Mouse (Mus musculus): Measurements from ENCODE around the gene Rtn1. TPM values are rescaled to one million over a fixed set of nuclear protein-coding genes. Genes with fewer than 3 reads are reported as not detected.
A peak's percentile ranks its signal among the peaks of the same experiment; 100 is the strongest.

Rtn1 gene
- polyA plus RNA-seq, 1 experiment from 2014 or later: 117 TPM

- no peak overlapping the region for H3K4me3 ChIP-seq
- H3K9me3 ChIP-seq (replicated peaks): no peaks in the 10 kb centered on the region
- no peaks in the 10 kb centered on the region for H3K36me3 ChIP-seq
- no peaks in the 10 kb centered on the region for H3K27me3 ChIP-seq (ENCODE audit: low read depth, poor library complexity, severe bottlenecking)
- 88% methylated on average over 1 of the region's 2 CpGs for WGBS
- no peak for DNase-seq (ENCODE audit: low spot score)
- peak overlapping the region; percentile 69 for H3K27ac ChIP-seq (replicated peaks)
- peaks cover 34% of the 10 kb centered on the region for H3K4me1 ChIP-seq
Measured at GRCm38 (mm10) chr12:72366104-72366437, 42.8 kb downstream of the Rtn1 start.

- WGBS: 58% methylated on average over 12 of the region's 12 CpGs
- Histone ChIP-seq H3K27me3 (ENCODE audit: low read depth, poor library complexity, severe bottlenecking) (no peaks in the 10 kb centered on the region), H3K4me1 (peaks cover 34% of the 10 kb centered on the region), H3K9me3 (replicated peaks) (no peaks in the 10 kb centered on the region), H3K36me3 (no peaks in the 10 kb centered on the region), H3K27ac (replicated peaks) (peak overlapping the region; percentile 69), H3K4me3 (no peak overlapping the region)
- no peak for DNase-seq (ENCODE audit: low spot score)
Measured at GRCm38 (mm10) chr12:72365231-72366103, 43.4 kb downstream of the Rtn1 start.

- Histone ChIP-seq H3K36me3 (no peaks in the 10 kb centered on the region), H3K27me3 (ENCODE audit: low read depth, poor library complexity, severe bottlenecking) (no peaks in the 10 kb centered on the region), H3K9me3 (replicated peaks) (no peaks in the 10 kb centered on the region), H3K4me3 (no peak overlapping the region), H3K4me1 (peaks cover 34% of the 10 kb centered on the region), H3K27ac (replicated peaks) (peak overlapping the region; percentile 69; the same call in 1 of the 2 replicates)
- WGBS: 87% methylated on average over 5 of the region's 5 CpGs
- DNase-seq (ENCODE audit: low spot score): no peak
Measured at GRCm38 (mm10) chr12:72364543-72364942, 44.3 kb downstream of the Rtn1 start.

- WGBS: 76% methylated on average over 9 of the region's 9 CpGs
Measured at GRCm38 (mm10) chr12:72361701-72362354, 47.0 kb downstream of the Rtn1 start.

GRCm38 (mm10) chr12:72360926-72361615, 47.8 kb downstream of the Rtn1 start:
- Histone ChIP-seq H3K27ac (replicated peaks) (no peak overlapping the region), H3K4me3 (no peak overlapping the region), H3K36me3 (no peaks in the 10 kb centered on the region), H3K4me1 (peaks cover 29% of the 10 kb centered on the region), H3K27me3 (ENCODE audit: low read depth, poor library complexity, severe bottlenecking) (no peaks in the 10 kb centered on the region), H3K9me3 (replicated peaks) (no peaks in the 10 kb centered on the region)
- no peak for DNase-seq (ENCODE audit: low spot score)
- WGBS: 82% methylated on average over 5 of the region's 5 CpGs

More at GRCm38 (mm10) chr12:72361701-72362354, 47.0 kb downstream of the Rtn1 start:
- H3K27ac ChIP-seq (replicated peaks): no peak overlapping the region
- no peak overlapping the region for H3K4me3 ChIP-seq
- no peak for DNase-seq (ENCODE audit: low spot score)
- H3K36me3 ChIP-seq: no peaks in the 10 kb centered on the region
- H3K4me1 ChIP-seq: peaks cover 36% of the 10 kb centered on the region
- H3K9me3 ChIP-seq (replicated peaks): no peaks in the 10 kb centered on the region
- no peaks in the 10 kb centered on the region for H3K27me3 ChIP-seq (ENCODE audit: low read depth, poor library complexity, severe bottlenecking)

- DNase-seq (ENCODE audit: low spot score): no peak
- 85% methylated on average over 3 of the region's 3 CpGs for WGBS
Measured at GRCm38 (mm10) chr12:72359903-72360302, 49.0 kb downstream of the Rtn1 start.

GRCm38 (mm10) chr12:72357667-72358420, 51.0 kb downstream of the Rtn1 start:
- 55% methylated on average over 11 of the region's 11 CpGs for WGBS
- Histone ChIP-seq H3K36me3 (no peaks in the 10 kb centered on the region), H3K27ac (replicated peaks) (no peak overlapping the region), H3K4me1 (peaks cover 9% of the 10 kb centered on the region; the same call in 1 of the 2 replicates), H3K27me3 (ENCODE audit: low read depth, poor library complexity, severe bottlenecking) (no peaks in the 10 kb centered on the region), H3K4me3 (no peak overlapping the region), H3K9me3 (replicated peaks) (no peaks in the 10 kb centered on the region)
- no peak for DNase-seq (ENCODE audit: low spot score)

More at GRCm38 (mm10) chr12:72359903-72360302, 49.0 kb downstream of the Rtn1 start:
- Histone ChIP-seq H3K36me3 (no peaks in the 10 kb centered on the region), H3K9me3 (replicated peaks) (no peaks in the 10 kb centered on the region), H3K4me3 (no peak overlapping the region), H3K4me1 (peaks cover 17% of the 10 kb centered on the region), H3K27me3 (ENCODE audit: low read depth, poor library complexity, severe bottlenecking) (no peaks in the 10 kb centered on the region), H3K27ac (replicated peaks) (no peak overlapping the region)

- no peaks in the 10 kb centered on the region for H3K27me3 ChIP-seq (ENCODE audit: low read depth, poor library complexity, severe bottlenecking)
- WGBS: 87% methylated on average over 1 of the region's 1 CpGs
- no peaks in the 10 kb centered on the region for H3K9me3 ChIP-seq (replicated peaks)
- no peak overlapping the region for H3K4me3 ChIP-seq
- DNase-seq (ENCODE audit: low spot score): no peak
- no peak overlapping the region for H3K27ac ChIP-seq (replicated peaks)
- H3K36me3 ChIP-seq: no peaks in the 10 kb centered on the region
- H3K4me1 ChIP-seq: peaks cover 9% of the 10 kb centered on the region; the same call in 1 of the 2 replicates
Measured at GRCm38 (mm10) chr12:72354241-72354640, 54.6 kb downstream of the Rtn1 start.

- 89% methylated on average over 1 of the region's 1 CpGs for WGBS
- no peak overlapping the region for H3K4me3 ChIP-seq
- no peak overlapping the region for H3K27ac ChIP-seq (replicated peaks)
- H3K27me3 ChIP-seq (ENCODE audit: low read depth, poor library complexity, severe bottlenecking): no peaks in the 10 kb centered on the region
- H3K9me3 ChIP-seq (replicated peaks): no peaks in the 10 kb centered on the region
- peaks cover 9% of the 10 kb centered on the region; the same call in 1 of the 2 replicates for H3K4me1 ChIP-seq
- no peak for DNase-seq (ENCODE audit: low spot score)
- no peaks in the 10 kb centered on the region for H3K36me3 ChIP-seq
Measured at GRCm38 (mm10) chr12:72353506-72353905, 55.3 kb downstream of the Rtn1 start.

GRCm38 (mm10) chr12:72348508-72348907, 60.3 kb downstream of the Rtn1 start:
- DNase-seq (ENCODE audit: low spot score): no peak
- Histone ChIP-seq H3K27ac (replicated peaks) (no peak overlapping the region), H3K9me3 (replicated peaks) (no peaks in the 10 kb centered on the region), H3K36me3 (no peaks in the 10 kb centered on the region), H3K27me3 (ENCODE audit: low read depth, poor library complexity, severe bottlenecking) (no peaks in the 10 kb centered on the region), H3K4me3 (no peak overlapping the region), H3K4me1 (0 out of 2 replicates have a peak, but pooled peaks cover 6% of the 10 kb centered on the region)
- WGBS: 93% methylated on average over 8 of the region's 8 CpGs

- no peak for DNase-seq (ENCODE audit: low spot score)
- H3K9me3 ChIP-seq (replicated peaks): no peaks in the 10 kb centered on the region
Measured at GRCm38 (mm10) chr12:72347184-72347583, 61.7 kb downstream of the Rtn1 start.

GRCm38 (mm10) chr12:72343639-72344038, 65.2 kb downstream of the Rtn1 start:
- DNase-seq (ENCODE audit: low spot score): no peak
- Histone ChIP-seq H3K27me3 (ENCODE audit: low read depth, poor library complexity, severe bottlenecking) (no peaks in the 10 kb centered on the region), H3K27ac (replicated peaks) (no peak overlapping the region), H3K4me3 (no peak overlapping the region), H3K36me3 (no peaks in the 10 kb centered on the region), H3K9me3 (replicated peaks) (no peaks in the 10 kb centered on the region), H3K4me1 (no peaks in the 10 kb centered on the region)
- 60% methylated on average over 2 of the region's 2 CpGs for WGBS

More at GRCm38 (mm10) chr12:72347184-72347583, 61.7 kb downstream of the Rtn1 start:
- no peaks in the 10 kb centered on the region for H3K27me3 ChIP-seq (ENCODE audit: low read depth, poor library complexity, severe bottlenecking)
- H3K4me1 ChIP-seq: no peaks in the 10 kb centered on the region
- no peaks in the 10 kb centered on the region for H3K36me3 ChIP-seq
- H3K4me3 ChIP-seq: no peak overlapping the region
- H3K27ac ChIP-seq (replicated peaks): no peak overlapping the region
- WGBS: 80% methylated on average over 1 of the region's 1 CpGs

Measured in midbrain, embryonic 10.5 days (tissue).